Mouse (Mus musculus): ENCODE measurements around the gene Agl. TPM values are rescaled to one million over a fixed set of nuclear protein-coding genes. Genes with fewer than 3 reads are reported as not detected.

Agl gene
- total RNA-seq, 2 experiments from 2014 or later: 23.4 to 25.7 TPM

GRCm38 (mm10) chr3:116698786-116699185, 109.2 kb downstream of the Agl start:
- DNase-seq (ENCODE audit: low spot score in 2 of 2): no peak

DNA sequence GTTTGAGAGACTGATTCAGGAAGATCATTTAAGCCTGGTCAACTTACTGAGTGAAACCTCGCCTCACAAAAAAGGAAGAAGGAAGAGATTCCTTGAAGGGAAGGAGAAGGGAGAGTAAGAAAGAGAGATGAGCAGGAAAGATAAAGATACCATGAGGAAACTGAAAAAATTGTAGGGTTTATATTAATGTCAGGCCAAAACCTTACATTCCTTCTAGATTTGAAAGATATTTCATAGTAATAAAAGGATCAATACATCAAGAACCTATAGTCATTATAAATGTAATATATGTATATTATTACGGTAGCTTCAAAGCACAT, 112.3 kb downstream of the Agl start:
- no peak for DNase-seq (ENCODE audit: low spot score in 2 of 2)

- no peak for DNase-seq (ENCODE audit: low spot score in 2 of 2)
Observed at GRCm38 (mm10) chr3:116694955-116695665, 112.9 kb downstream of the Agl start.

DNA sequence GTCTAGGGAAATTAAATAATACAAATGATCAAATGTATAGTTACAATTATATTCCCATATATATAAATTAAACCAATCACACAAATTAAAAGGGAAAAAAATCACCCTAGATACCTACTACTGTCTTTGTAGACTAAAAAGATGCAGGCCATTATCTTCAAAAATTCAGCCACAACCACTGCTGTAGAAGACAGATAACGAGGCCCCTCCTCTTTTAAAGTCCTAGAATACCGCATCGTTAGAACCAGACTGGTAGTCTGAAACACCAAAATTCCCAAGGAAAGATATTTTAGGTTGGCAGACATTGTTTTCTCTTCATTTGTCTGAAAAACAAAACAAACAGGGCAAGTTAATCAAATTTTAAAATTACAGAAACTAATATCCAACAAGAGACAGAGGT, 113.7 kb downstream of the Agl start:
- no peak for DNase-seq (ENCODE audit: low spot score in 2 of 2)

Other genes with a start within 250 kb of the Agl start
- gene Lrrc39, start 245.2 kb downstream of the Agl start, total RNA-seq (2021): not detected
- gene Sass6, start 213.2 kb downstream of the Agl start, total RNA-seq (2021): 1 to 10 TPM; 6.4 to 9.1 TPM
- 10 to 100 TPM; 15.3 to 15.9 TPM for gene Trmt13, start 193.6 kb downstream of the Agl start, total RNA-seq (2021)
- gene Mfsd14a, start 145.5 kb downstream of the Agl start, total RNA-seq (2021): 10 to 100 TPM; 52.7 to 57.1 TPM
- gene Gm43191, start 126.9 kb downstream of the Agl start, total RNA-seq (2021): 1 to 10 TPM; 2.1 to 3.4 TPM
- gene Slc35a3, start 95.3 kb downstream of the Agl start, total RNA-seq (2021): 10 to 100 TPM; 15.4 to 16.2 TPM
- gene Frrs1, start 51.3 kb upstream of the Agl start, total RNA-seq (2021): under 1 TPM; 0.26 to 0.77 TPM
- not detected for gene 4930455H04Rik, start 160.1 kb upstream of the Agl start, total RNA-seq (2021)
- 10 to 100 TPM; 18.6 to 19.0 TPM for gene Palmd, start 160.8 kb upstream of the Agl start, total RNA-seq (2021)